ENCODE assay signal across 8 mouse cellular contexts in genomic region chr1:44041797-44042554, GRCm38 (mm10). TPM values are rescaled to one million over a fixed set of nuclear protein-coding genes. Genes with fewer than 3 reads are reported as not detected.
DNase-seq lines count a peak whose midpoint lies in the region; ATAC-seq lines count a peak whose summit lies in the region.

No protein-coding gene starts in this region.

- H3K4me3 ChIP-seq in embryonic facial prominence, embryonic 12.5 days, result peak overlapping the region; percentile 42
- H3K4me3 ChIP-seq in heart, embryonic 14.5 days (ENCODE audit: control insufficient read depth in 1 of 2, insufficient read depth in 1 of 2, low read depth in 1 of 2, low read length in 2 of 2), result peak overlapping the region; percentile 50 to 74
- H3K4me3 ChIP-seq in kidney, embryonic 16.5 days (ENCODE audit: low read length), result peak overlapping the region; percentile 54
- peak overlapping the region; percentile 52 for H3K4me3 ChIP-seq in liver, embryonic 13.5 days (replicated peaks)

- H3K27me3 ChIP-seq in embryonic facial prominence, embryonic 12.5 days, result no peaks in the 10 kb centered on the region
- no peaks in the 10 kb centered on the region for H3K27me3 ChIP-seq in heart, embryonic 14.5 days (ENCODE audit: control insufficient read depth, insufficient read depth, low read length)
- H3K27me3 ChIP-seq in kidney, embryonic 16.5 days (ENCODE audit: insufficient read depth, low read length), result no peaks in the 10 kb centered on the region
- no peaks in the 10 kb centered on the region for H3K27me3 ChIP-seq in liver, embryonic 13.5 days
- H3K27me3 ChIP-seq in splenic B cell, adult 2 months (ENCODE audit: control insufficient read depth, insufficient read depth, low read length, poor library complexity, severe bottlenecking), result no peaks in the 10 kb centered on the region

- peak overlapping the region; percentile 49 for H3K9ac ChIP-seq in embryonic facial prominence, embryonic 12.5 days
- peak overlapping the region; percentile 71 for H3K9ac ChIP-seq in heart, embryonic 14.5 days (ENCODE audit: low read length)
- peak overlapping the region; percentile 73 for H3K9ac ChIP-seq in kidney, embryonic 16.5 days (replicated peaks; ENCODE audit: low read length)
- H3K9ac ChIP-seq in liver, embryonic 13.5 days, result peak overlapping the region; percentile 41

- no peaks in the 10 kb centered on the region for H3K9me3 ChIP-seq in embryonic facial prominence, embryonic 12.5 days
- H3K9me3 ChIP-seq in heart, embryonic 14.5 days (ENCODE audit: control insufficient read depth, low read length), result no peaks in the 10 kb centered on the region
- H3K9me3 ChIP-seq in kidney, embryonic 16.5 days (ENCODE audit: low read length), result no peaks in the 10 kb centered on the region
- no peaks in the 10 kb centered on the region for H3K9me3 ChIP-seq in liver, embryonic 13.5 days (replicated peaks)

- H3K4me2 ChIP-seq in embryonic facial prominence, embryonic 12.5 days (replicated peaks), result peak overlapping the region; percentile 61
- H3K4me2 ChIP-seq in heart, embryonic 14.5 days (ENCODE audit: low read length), result peak overlapping the region; percentile 88
- peak overlapping the region; percentile 75 for H3K4me2 ChIP-seq in kidney, embryonic 16.5 days (replicated peaks; ENCODE audit: low read depth, low read length)
- peak overlapping the region; percentile 65 for H3K4me2 ChIP-seq in liver, embryonic 13.5 days

- DNase-seq in adrenal gland, postnatal 36 days, result peak; percentile 61 to 70
- peak; percentile 29 for DNase-seq in liver, embryonic 13.5 days
- peak; percentile 23 to 57 for DNase-seq in natural killer cell, adult 2 months (ENCODE audit: low spot score in 2 of 2)
- peak; percentile 86 for DNase-seq in splenic B cell, adult 2 months (ENCODE audit: low read depth, low spot score)

- H3K4me1 ChIP-seq in embryonic facial prominence, embryonic 12.5 days, result no peaks in the 10 kb centered on the region
- no peaks in the 10 kb centered on the region for H3K4me1 ChIP-seq in heart, embryonic 14.5 days (ENCODE audit: control insufficient read depth in 2 of 2, insufficient read depth in 2 of 2, low read length in 2 of 2)
- H3K4me1 ChIP-seq in kidney, embryonic 16.5 days (ENCODE audit: insufficient read depth, low read length), result no peaks in the 10 kb centered on the region
- peaks cover 4% of the 10 kb centered on the region; the same call in 1 of the 2 replicates for H3K4me1 ChIP-seq in liver, embryonic 13.5 days (replicated peaks)

- H3K27ac ChIP-seq in embryonic facial prominence, embryonic 12.5 days, result no peak overlapping the region
- no peak overlapping the region for H3K27ac ChIP-seq in heart, embryonic 14.5 days (replicated peaks in 1 of 2; ENCODE audit: control insufficient read depth in 1 of 2, insufficient read depth in 1 of 2, low read depth in 2 of 2, low read length in 2 of 2)
- no peak overlapping the region for H3K27ac ChIP-seq in kidney, embryonic 16.5 days (ENCODE audit: low read length)
- no peak overlapping the region for H3K27ac ChIP-seq in liver, embryonic 13.5 days

- no peaks in the 10 kb centered on the region for H3K36me3 ChIP-seq in embryonic facial prominence, embryonic 12.5 days
- no peaks in the 10 kb centered on the region for H3K36me3 ChIP-seq in heart, embryonic 14.5 days (ENCODE audit: control insufficient read depth, insufficient read depth, low read length)
- H3K36me3 ChIP-seq in kidney, embryonic 16.5 days (ENCODE audit: insufficient read depth, low read length), result no peaks in the 10 kb centered on the region
- no peaks in the 10 kb centered on the region for H3K36me3 ChIP-seq in liver, embryonic 13.5 days
- no peaks in the 10 kb centered on the region for H3K36me3 ChIP-seq in splenic B cell, adult 2 months (ENCODE audit: control insufficient read depth, insufficient read depth, low read length, poor library complexity, severe bottlenecking)

- WGBS in embryonic facial prominence, embryonic 12.5 days, result 2% methylated on average over 17 of the region's 17 CpGs
- 1% methylated on average over 17 of the region's 17 CpGs for WGBS in heart, embryonic 14.5 days
- WGBS in kidney, embryonic 16.5 days, result 1% methylated on average over 17 of the region's 17 CpGs
- 1% methylated on average over 17 of the region's 17 CpGs for WGBS in liver, embryonic 13.5 days (ENCODE audit: insufficient replicate concordance)

- ATAC-seq in CD4-positive, CD25-positive, alpha-beta regulatory T cell, adult 4 months, result peak; percentile 96
- 0 out of 2 replicates have a peak, but pooled peaks have one; percentile 69 for ATAC-seq in embryonic facial prominence, embryonic 12.5 days (ENCODE audit: insufficient number of reproducible peaks, insufficient read depth, low FRiP score, low TSS enrichment)
- ATAC-seq in heart, embryonic 14.5 days (ENCODE audit: insufficient number of reproducible peaks, insufficient read depth, low FRiP score, low read depth), result no peak
- ATAC-seq in kidney, embryonic 16.5 days (ENCODE audit: low FRiP score, low TSS enrichment), result peak; percentile 77; the same call in 1 of the 2 replicates
- ATAC-seq in liver, embryonic 13.5 days (ENCODE audit: low read depth), result peak; percentile 41; the same call in 1 of the 2 replicates

RNA-seq across cellular contexts. Expression of gene Gm8251, which starts 19.8 kb away (rescaled TPM):
- under 1 TPM; 0.10 to 0.16 TPM for polyA plus RNA-seq in CD4-positive, CD25-positive, alpha-beta regulatory T cell, adult 4 months (2017; shearing (Covaris generic))
- under 1 TPM; 0.03 TPM for total RNA-seq in adrenal gland, postnatal 36 days (2021)
- 0.03 and 0.06 TPM in 2 replicates for polyA plus RNA-seq in embryonic facial prominence, embryonic 12.5 days (2016; fragmentation: Nextera tagmentation; extraction: Ambion mirVana)
- polyA plus RNA-seq in heart, embryonic 14.5 days (2014; fragmentation: Nextera tagmentation; extraction: Ambion mirVana), result 0.07 TPM in 1 of 2 replicates, not detected in the other
- polyA plus RNA-seq in kidney, embryonic 16.5 days (2015; fragmentation: Nextera tagmentation; extraction: Ambion mirVana), result 0.05 and 0.06 TPM in 2 replicates
- 0.13 and 0.20 TPM in 2 replicates for polyA plus RNA-seq in liver, embryonic 13.5 days (2015; fragmentation: Nextera tagmentation; extraction: Ambion mirVana)

RNA-seq across cellular contexts. Expression of gene Mettl21c, which starts 22.1 kb away (rescaled TPM):
- 1 to 10 TPM in 1 of 2 experiments, under 1 TPM in 1; 0.78 to 2.0 TPM for polyA plus RNA-seq in CD4-positive, CD25-positive, alpha-beta regulatory T cell, adult 4 months (2017; shearing (Covaris generic))
- total RNA-seq in adrenal gland, postnatal 36 days (2021), result not detected
- 0.61 and 0.87 TPM in 2 replicates for polyA plus RNA-seq in embryonic facial prominence, embryonic 12.5 days (2016; fragmentation: Nextera tagmentation; extraction: Ambion mirVana)
- polyA plus RNA-seq in heart, embryonic 14.5 days (2014; fragmentation: Nextera tagmentation; extraction: Ambion mirVana), result 0.28 and 0.47 TPM in 2 replicates
- 0.24 and 0.36 TPM in 2 replicates for polyA plus RNA-seq in kidney, embryonic 16.5 days (2015; fragmentation: Nextera tagmentation; extraction: Ambion mirVana)
- 0.06 and 0.13 TPM in 2 replicates for polyA plus RNA-seq in liver, embryonic 13.5 days (2015; fragmentation: Nextera tagmentation; extraction: Ambion mirVana)

Comparison
In these comparisons a context has a peak if more than half of its experiments do, and no peak if none do; other contexts are left out.
1. DNase-seq: peak in every context shown above with its lines; median percentile 86 in splenic B cell, adult 2 months; 66 in adrenal gland, postnatal 36 days; 40 in natural killer cell, adult 2 months; 29 in liver, embryonic 13.5 days.